Mouse (Mus musculus): ENCODE data around the gene Xxylt1. TPM values are rescaled to one million over a fixed set of nuclear protein-coding genes. Genes with fewer than 3 reads are reported as not detected.
A peak's percentile ranks its signal among the peaks of the same experiment; 100 is the strongest.

Gene Xxylt1
- 10 to 100 TPM; 19.7 to 22.7 TPM for total RNA-seq (2021)

- intact Hi-C loops (cut with DNase I), result no loop called here
- peak; percentile 97 for DNase-seq
Observed at GRCm38 (mm10) chr16:31081125-31081664, at the start of gene Xxylt1. Gene Xxylt1 (minus strand): TSS chr16:31081432.

- intact Hi-C loops (cut with DNase I), result no loop called here
- no peak for DNase-seq
Observed at GRCm38 (mm10) chr16:31128116-31128515, 46.9 kb upstream of the Xxylt1 start.

GRCm38 (mm10) chr16:31124991-31125390 is 43.8 kb upstream of the Xxylt1 start:
- DNase-seq, result no peak
- intact Hi-C loops (cut with DNase I), result no loop called here

- DNase-seq, result no peak
- intact Hi-C loops (cut with DNase I), result no loop called here
Observed at GRCm38 (mm10) chr16:31121612-31122011, 40.4 kb upstream of the Xxylt1 start.

- no peak for DNase-seq
- intact Hi-C loops (cut with DNase I), result no loop called here
Observed at GRCm38 (mm10) chr16:31113596-31113995, 32.4 kb upstream of the Xxylt1 start.

DNA sequence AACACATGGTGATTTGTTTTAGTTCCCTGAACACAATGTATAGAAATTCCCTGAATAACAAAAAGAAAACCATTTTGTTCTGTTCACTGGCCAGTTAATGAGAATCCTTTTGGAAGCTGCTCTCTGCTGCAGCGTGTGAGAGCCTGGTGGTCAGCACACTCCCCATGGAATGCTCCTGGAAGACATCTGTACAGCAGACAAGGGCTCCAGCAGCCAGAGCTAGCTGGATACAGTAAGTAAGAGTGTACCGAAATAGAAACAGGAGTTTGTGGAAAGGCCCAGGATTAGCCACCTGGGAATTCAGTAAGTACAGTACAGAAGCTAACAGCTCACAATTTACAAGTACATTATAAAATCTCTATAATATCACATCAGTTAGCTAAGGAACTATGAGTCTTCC is 20.1 kb upstream of the Xxylt1 start:
- intact Hi-C loops (cut with DNase I), result no loop called here
- DNase-seq, result no peak

DNA sequence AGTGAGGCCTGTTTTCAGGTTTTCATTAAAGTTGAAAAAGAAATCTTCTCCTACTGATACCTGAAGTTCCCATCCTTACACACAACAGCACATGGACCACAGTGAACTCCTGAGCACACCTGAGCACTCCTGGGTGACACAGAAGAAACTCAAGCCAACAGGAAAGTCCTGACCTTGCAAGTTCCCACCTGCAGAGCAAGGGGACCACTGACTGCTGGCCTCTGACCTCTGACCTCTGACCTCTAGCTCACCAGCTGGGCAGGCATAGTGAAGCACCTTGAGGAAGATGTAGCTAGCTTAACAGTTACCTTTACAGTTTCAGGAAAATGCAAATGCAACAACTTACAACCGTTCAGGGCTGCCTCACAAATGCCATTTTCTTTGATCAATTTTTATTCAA is 18.7 kb upstream of the Xxylt1 start:
- intact Hi-C loops (cut with DNase I), result loop anchor here (10.0 kb wide), 1 partner anchor 255 kb away; no protein-coding TSS in a partner anchor
- no peak for DNase-seq

DNA sequence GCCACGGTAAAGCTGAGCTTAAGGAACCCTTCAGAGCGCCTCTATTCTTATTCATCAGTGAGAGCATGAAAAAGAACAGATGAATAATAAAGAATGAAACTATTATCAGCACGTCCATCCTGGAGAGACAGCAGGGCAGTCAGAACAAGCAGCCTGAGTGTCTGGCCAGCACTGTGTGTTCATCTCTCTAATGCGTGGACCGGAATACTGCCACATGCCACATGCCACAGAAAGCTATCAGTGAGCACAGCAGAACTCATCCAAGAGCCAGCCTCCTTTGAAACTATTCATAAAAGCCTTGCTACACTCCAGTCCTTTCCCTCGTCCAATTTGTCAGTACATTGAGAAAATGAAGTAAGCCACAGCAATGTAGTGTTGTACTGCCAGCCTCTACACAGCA is 12.8 kb upstream of the Xxylt1 start:
- intact Hi-C loops (cut with DNase I), result loop anchor here (10.0 kb wide), 1 partner anchor 261 kb away; no protein-coding TSS in a partner anchor
- DNase-seq, result no peak

GRCm38 (mm10) chr16:31093186-31093585 is 12.0 kb upstream of the Xxylt1 start:
- DNase-seq, result no peak
- intact Hi-C loops (cut with DNase I), result loop anchor here (10.0 kb wide), 1 partner anchor 262 kb away; no protein-coding TSS in a partner anchor

DNA sequence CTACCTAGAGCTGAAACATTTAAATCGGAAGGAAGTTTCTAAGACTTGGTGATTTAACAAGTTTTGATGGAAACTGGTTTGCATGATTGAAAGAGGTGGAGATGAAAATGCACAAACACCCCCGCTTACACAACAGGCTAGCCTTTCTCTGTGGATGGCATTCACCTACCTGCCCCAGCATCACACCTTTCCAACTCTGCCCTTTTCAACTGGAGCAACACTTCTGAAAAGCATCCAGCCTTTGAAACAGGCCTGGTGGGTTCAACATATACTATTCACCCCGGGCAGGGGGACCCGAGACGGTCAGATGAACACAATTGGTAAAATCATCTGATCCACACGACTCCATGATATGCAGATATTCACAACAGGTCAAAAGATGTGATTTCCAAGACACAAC is 659 bp upstream of the Xxylt1 start:
- no peak for DNase-seq
- intact Hi-C loops (cut with DNase I), result no loop called here

DNA sequence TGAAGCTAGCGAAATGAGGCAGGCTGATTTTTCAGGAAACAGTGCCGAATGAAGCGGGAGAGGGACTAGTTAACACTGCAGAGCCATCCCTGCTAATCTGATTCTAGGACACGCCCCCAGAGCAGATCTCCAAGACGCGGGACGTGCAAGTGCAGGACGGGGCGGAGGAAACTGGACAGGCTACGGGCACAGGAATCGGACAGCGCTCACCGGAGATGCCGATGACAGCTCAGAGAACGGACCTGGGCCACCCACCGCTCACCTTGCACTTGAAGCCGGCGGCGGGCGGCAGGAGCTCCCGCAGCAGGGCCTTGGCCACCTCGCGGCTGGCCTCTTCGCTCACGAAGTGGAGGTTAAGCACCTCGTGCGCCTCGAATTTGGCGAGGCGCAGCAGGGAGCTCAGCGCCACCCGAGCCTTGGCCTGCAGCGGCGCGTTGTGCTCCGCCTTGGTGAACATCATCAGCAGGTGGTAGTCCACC is 620 bp downstream of the Xxylt1 start:
- intact Hi-C loops (cut with DNase I), result no loop called here
- DNase-seq, result peak; percentile 66

DNA sequence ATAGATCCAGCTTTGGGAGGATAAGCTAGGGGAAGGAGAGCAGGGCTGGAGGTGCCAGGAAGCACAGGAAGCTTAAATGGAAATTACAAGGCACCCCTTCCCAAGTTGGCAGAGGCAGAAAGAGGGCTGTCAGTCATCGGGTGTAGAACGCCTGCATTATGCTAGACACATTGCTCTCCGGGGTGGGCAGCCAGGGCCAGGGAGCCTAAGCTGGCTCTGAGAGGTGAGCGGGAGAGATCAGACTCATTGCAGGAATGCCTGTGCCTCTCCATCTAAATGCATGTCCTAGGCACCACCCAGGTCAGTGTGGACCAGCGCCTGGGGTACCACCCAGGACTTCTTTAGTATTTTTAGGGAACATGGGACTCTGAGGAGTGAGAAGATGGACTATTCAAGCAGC is 3.8 kb downstream of the Xxylt1 start:
- no peak for DNase-seq
- intact Hi-C loops (cut with DNase I), result no loop called here

GRCm38 (mm10) chr16:31076436-31076835 is 4.8 kb downstream of the Xxylt1 start:
- no peak for DNase-seq
- intact Hi-C loops (cut with DNase I), result no loop called here

GRCm38 (mm10) chr16:31074324-31074908 is 6.8 kb downstream of the Xxylt1 start:
- intact Hi-C loops (cut with DNase I), result loop anchor here (5.0 kb wide), 1 partner anchor 97 kb away; no protein-coding TSS in a partner anchor
- no peak for DNase-seq

GRCm38 (mm10) chr16:31071731-31072130 is 9.5 kb downstream of the Xxylt1 start:
- no peak for DNase-seq
- intact Hi-C loops (cut with DNase I), result loop anchor here (2.0 to 5.0 kb wide), 3 partner anchors 94 to 483 kb away; no protein-coding TSS in a partner anchor

GRCm38 (mm10) chr16:31070358-31071133 is 10.7 kb downstream of the Xxylt1 start:
- intact Hi-C loops (cut with DNase I), result loop anchor here (2.0 to 5.0 kb wide), 3 partner anchors 93 to 482 kb away; no protein-coding TSS in a partner anchor
- DNase-seq, result peak; percentile 85

- intact Hi-C loops (cut with DNase I), result loop anchor here (2.0 to 5.0 kb wide), 3 partner anchors 92 to 481 kb away; no protein-coding TSS in a partner anchor
- DNase-seq, result no peak
Observed at GRCm38 (mm10) chr16:31069211-31070166, 11.7 kb downstream of the Xxylt1 start.

DNA sequence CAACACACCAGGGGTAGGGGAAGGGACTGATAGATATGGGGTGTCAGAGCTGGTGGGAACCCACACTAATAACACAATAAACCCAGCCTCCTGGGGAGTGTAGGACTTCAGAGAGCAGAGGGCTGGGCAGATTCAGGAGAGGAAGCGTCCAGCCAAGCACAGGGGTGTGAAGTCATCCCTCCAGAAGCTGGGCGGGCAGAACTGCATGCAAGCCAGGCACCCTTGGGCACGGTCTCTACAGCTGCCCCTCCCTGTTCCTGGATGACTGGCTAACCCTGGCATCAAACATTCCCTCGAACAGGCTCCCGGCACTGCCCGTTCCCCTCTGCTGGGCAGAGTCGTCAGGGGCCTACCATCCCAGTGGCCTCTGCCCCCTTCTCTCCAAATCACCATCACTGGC is 13.0 kb downstream of the Xxylt1 start:
- intact Hi-C loops (cut with DNase I), result no loop called here
- no peak for DNase-seq

DNA sequence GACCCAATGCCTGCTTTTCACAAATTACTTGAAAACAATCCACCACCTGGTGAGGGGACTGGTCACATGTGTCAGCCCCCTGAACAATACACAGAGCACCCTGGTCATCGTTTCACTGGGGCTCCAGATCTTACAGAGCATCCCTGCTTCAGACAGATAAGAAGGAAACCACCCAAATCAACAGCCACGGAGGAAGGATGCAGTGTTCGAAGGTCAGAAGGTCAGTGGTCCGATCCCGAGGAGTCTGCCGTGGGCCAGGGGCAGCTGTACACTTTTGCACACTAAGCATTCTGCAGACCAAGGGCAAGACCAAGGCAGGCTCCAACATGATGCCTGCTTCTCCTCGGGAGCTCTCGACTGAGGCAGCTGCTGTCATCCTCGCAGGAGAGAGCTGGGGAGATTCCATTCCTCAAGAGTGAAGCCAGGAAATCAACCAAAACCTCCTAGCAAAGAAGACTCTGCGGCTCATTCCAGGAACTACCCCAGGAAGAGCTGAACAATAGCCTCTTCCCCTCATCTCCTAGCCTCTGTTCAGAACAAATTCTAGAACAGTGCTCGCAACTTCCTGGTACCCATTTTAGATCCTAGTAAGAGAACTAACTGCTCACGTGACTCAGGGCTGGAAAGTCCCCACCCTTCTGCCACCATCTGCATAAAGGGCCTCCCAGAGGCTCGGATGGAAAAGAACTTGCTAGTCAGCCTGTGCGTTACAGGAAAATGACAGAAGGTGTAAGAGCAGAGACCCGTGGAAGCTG is 14.7 kb downstream of the Xxylt1 start:
- DNase-seq, result no peak
- intact Hi-C loops (cut with DNase I), result no loop called here

DNA sequence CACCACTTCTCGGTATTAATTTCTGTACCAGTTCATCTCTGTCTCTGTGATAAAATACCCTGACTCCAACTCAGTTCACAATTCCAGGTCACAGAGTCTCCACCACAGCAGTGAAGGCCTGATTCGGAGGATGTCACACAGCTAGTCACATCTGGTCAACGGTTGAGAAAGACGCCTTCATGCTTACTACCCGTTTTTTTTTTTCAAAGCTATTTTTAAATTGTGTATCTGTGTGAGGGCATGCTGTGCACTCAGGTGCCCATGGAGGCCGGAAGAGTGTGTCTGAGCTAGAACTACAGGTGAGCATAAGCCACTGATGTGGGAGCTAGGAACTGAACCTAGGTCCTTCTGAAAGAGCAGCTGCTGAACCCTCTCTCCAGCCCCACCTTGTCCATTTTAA is 16.4 kb downstream of the Xxylt1 start:
- intact Hi-C loops (cut with DNase I), result no loop called here
- no peak for DNase-seq
